Mouse (Mus musculus) spleen, postnatal 36 days (tissue): ENCODE data around the gene Ppp3cb.
"Not testable (repeated sequence)": the region's sequence is repeated elsewhere in the genome, so short reads cannot be mapped to it uniquely, and the experiment has no call there.

Experiments used
- DNase-seq, 2 experiments: peaks; one replicate each; pipeline ENCODE4 v3.0.0; 2022; ENCODE audit warnings: low spot score in 2 of 2, mixed read lengths in 1 of 2

The Ppp3cb gene

GRCm38 (mm10) chr14:20546415-20546814, at the start of gene Ppp3cb:
TSS of gene Ppp3cb (minus strand) at chr14:20546573.
- DNase-seq = peak; percentile 78 to 84

- no peak for DNase-seq
These were observed 49.4 kb upstream of the Ppp3cb start for GRCm38 (mm10) chr14:20595781-20596180.

DNA sequence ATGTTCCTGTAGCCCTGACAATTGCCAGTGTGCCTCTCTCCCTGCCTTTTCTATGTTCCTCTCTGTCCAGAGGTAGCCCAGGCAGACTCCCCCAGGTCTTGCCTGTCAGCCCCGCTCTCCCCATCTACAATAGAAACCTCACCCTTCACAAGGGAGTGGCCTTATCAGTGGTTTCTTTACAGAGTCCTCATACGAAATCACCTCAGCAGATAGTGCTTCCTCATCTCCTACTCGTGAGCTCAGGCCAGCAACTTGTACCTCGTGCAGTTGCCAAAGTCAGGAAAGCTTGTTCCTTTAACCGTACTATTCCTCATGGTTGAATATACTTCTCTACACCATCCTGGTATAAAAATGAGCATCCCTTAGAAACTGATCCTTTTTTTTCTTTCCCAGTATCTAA, 41.1 kb upstream of the Ppp3cb start:
- no peak for DNase-seq

- no peak for DNase-seq
These were observed 32.5 kb upstream of the Ppp3cb start for GRCm38 (mm10) chr14:20578822-20579407.

GRCm38 (mm10) chr14:20576179-20576578, 29.8 kb upstream of the Ppp3cb start:
- DNase-seq = peak; percentile 61 to 66

GRCm38 (mm10) chr14:20573196-20573595, 26.8 kb upstream of the Ppp3cb start:
- DNase-seq = not testable (repeated sequence)

GRCm38 (mm10) chr14:20565256-20566021, 19.1 kb upstream of the Ppp3cb start:
- DNase-seq = no peak

- DNase-seq = no peak
These were observed 18.3 kb upstream of the Ppp3cb start for GRCm38 (mm10) chr14:20564692-20565091.

GRCm38 (mm10) chr14:20561897-20562296, 15.5 kb upstream of the Ppp3cb start:
- no peak for DNase-seq

DNA sequence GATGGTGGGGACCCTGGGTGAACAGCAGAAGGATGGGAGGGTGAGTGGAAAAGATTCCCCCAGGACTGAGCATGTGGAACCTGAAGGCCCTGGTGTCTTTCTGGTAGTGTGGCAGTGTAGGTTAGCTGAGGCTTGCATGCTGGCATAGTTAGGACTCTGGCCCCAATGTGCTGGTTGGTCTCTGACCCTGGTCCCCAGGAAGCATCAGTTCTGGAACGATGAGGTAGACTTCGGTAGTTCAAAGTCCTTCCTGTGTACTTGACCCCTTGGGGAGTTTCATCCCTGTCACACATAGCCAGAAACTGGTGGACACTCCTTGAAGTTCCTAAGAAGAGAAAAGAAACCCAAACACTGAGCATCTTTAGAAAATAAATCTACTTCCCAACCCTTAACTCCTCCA, 3.8 kb upstream of the Ppp3cb start:
- DNase-seq = no peak

GRCm38 (mm10) chr14:20545529-20546331, 643 bp downstream of the Ppp3cb start:
- peak; percentile 91 for DNase-seq

DNA sequence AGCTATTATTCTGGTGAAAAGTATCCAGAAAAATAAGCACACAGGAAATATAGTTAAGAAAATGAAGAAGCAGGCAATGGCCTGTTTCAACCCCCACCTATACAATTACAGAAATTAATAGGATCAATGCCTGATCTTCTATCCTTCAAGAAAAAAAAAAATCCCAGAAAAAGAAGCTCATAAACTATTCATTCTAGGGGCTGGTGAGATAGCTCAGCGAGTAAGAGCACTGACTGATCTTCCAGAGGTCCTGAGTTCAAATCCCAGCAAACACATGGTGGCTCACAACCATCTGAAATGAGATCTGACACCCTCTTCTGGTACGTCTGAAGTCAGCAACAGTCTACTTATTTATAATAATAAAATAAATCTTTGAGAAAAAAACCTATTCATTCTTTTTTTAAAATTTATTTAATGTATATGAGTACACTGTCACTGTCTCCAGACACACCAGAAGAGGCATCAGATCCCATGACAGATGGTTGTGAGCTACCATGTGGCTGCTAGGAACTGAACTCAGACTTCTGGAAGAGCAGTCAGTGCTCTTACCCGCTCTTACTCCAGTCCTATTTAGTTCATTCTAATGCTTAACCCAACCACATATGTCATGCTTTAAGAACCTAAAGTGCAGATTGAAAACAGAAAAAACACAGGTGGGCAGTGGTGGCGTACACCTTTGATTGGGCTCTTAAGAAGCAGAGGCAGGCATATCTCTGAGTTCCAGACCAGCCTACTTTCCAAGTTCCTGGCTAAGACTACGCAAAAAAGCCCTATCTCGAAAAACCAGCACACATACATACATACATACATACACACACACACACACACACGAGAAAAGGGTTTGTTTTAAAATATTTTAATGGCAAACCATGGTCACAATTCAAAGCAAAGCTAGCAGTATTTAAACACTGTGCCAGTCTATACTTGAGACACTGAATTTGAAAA, 1.6 kb downstream of the Ppp3cb start:
- peak in 1 of 2 experiments; percentile 47 for DNase-seq

- no peak for DNase-seq
These were observed 16.7 kb downstream of the Ppp3cb start for GRCm38 (mm10) chr14:20529643-20530042.

- DNase-seq = no peak
These were observed 26.2 kb downstream of the Ppp3cb start for GRCm38 (mm10) chr14:20520179-20520578.

DNA sequence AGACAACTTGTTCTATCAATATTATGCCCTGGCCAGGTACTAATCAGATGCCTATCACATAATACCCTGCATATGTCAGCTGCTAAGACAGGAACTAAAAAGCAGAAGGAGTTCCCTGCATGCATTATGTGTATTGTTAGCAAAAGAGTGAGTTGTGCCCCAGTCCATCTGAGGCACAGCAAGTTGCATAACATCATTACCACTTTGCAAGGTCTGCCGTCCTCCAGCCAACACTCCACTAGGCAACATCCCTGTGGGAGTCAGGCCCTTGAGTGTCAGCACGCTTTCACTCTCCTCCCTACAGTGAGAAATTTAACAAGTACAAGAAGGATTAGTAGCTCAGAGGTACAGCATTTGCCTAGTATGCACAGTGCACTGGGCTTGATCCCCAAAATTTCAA, 37.9 kb downstream of the Ppp3cb start:
- DNase-seq = no peak

DNA sequence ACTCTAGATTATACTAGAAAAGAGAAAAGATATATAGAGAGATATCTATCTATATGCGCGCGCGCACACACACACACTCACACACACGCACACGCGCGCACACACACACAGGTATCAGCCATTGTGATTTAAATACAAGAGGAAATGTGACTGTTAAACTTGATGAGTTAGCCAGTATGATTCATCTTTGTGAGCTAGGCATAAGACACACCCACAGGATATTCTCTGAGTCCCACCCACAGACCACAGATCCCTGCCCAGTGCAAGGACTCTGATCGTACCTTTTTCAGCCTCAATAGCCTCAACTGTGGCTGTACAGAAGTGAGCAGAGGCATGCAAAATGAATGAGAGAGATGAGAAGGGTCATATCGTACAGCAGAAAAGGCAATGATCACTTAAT, 43.4 kb downstream of the Ppp3cb start:
- peak; percentile 11 to 13 for DNase-seq

DNA sequence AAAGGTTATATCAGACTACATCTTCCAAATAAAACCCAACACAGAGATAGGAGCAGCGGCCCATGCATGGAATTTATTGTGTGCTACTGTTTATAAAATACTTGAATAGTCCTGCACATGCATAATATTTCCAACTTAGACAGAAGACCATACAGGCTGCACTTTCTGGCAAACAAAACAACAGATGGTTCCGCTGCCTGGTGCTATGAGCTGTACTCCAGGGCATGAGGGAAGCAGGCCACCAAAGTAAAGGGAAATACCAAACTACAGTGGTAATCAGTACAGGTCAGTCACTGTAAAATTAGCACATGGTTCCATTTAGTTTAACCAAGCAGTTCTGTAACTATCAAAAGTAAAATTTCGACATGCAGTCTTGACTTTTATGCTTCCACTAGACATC, 46.4 kb downstream of the Ppp3cb start:
- no peak for DNase-seq

GRCm38 (mm10) chr14:20496603-20497002, 49.8 kb downstream of the Ppp3cb start, which contains the start of gene Mss51:
TSS of gene Mss51 (minus strand) at chr14:20496901.
- DNase-seq = no peak

DNA sequence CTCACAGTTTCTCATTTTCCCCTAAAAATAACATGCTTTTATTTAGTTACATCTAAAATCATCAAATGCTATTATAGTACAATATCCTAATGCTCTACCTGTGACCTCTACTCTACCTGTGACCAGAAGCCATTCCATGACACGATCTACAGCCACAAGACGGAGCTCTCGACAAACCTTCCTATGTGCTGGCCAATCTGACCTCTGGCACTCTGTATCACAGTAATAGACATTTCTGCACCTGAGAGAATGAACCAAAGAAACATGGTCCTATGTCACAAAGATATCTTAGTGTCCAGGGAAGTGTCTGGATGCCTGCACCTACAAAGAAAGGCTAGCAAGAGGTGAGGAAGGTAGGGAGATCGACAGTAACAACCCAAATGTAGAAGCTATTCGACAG, 60.3 kb downstream of the Ppp3cb start:
- DNase-seq = no peak

GRCm38 (mm10) chr14:20482051-20482751, 64.2 kb downstream of the Ppp3cb start:
- DNase-seq = no peak

- DNase-seq = peak; percentile 32 to 49
These were observed 65.2 kb downstream of the Ppp3cb start for GRCm38 (mm10) chr14:20481211-20481610.
